Mouse (Mus musculus): ENCODE results near the gene Numa1. TPM values are rescaled to one million over a fixed set of nuclear protein-coding genes. Genes with fewer than 3 reads are reported as not detected.

Numa1 gene
- total and polyA plus RNA-seq, 3 experiments = 53.3 to 93.8 (median 88.3) TPM

- peaks cover 2% of the 10 kb centered on the region for H3K4me1 ChIP-seq (ENCODE audit: control insufficient read depth, insufficient read depth, low read length)
- no peaks in the 10 kb centered on the region for H3K27me3 ChIP-seq (ENCODE audit: control insufficient read depth, insufficient read depth, low read length)
- H3K27ac ChIP-seq = no peak overlapping the region
- H3K36me3 ChIP-seq (ENCODE audit: control insufficient read depth, insufficient read depth, low read length) = no peaks in the 10 kb centered on the region
- intact Hi-C loops (cut with DNase I) = no loop called here
- no peak for DNase-seq
- TF ChIP-seq POLR2A (IDR thresholded peaks at IDR 0.05; ENCODE audit: insufficient read depth, low read depth, low read length) (no peak), CTCF (IDR thresholded peaks at IDR 0.05) (no peak), EP300 (IDR thresholded peaks at IDR 0.05; ENCODE audit: insufficient read depth, low read depth, low read length) (no peak)
- H3K4me3 ChIP-seq = no peak overlapping the region
- H3K9ac ChIP-seq (ENCODE audit: low read depth, low read length) = no peak overlapping the region
- H3K79me2 ChIP-seq (replicated peaks; ENCODE audit: control insufficient read depth, insufficient read depth, low read length) = peaks cover 3% of the 10 kb centered on the region; the same call in 1 of the 2 replicates
- 60% methylated on average over 2 of the region's 2 CpGs for WGBS
These were observed 20.3 kb downstream of the Numa1 start for GRCm38 (mm10) chr7:101954163-101954562.

- intact Hi-C loops (cut with DNase I) = no loop called here
- TF ChIP-seq EP300 (IDR thresholded peaks at IDR 0.05; ENCODE audit: insufficient read depth, low read depth, low read length) (no peak), POLR2A (IDR thresholded peaks at IDR 0.05; ENCODE audit: insufficient read depth, low read depth, low read length) (no peak), CTCF (IDR thresholded peaks at IDR 0.05) (no peak)
- whole genome bisulfite sequencing = 81% methylated on average over 2 of the region's 2 CpGs
- no peaks in the 10 kb centered on the region for H3K27me3 ChIP-seq (ENCODE audit: control insufficient read depth, insufficient read depth, low read length)
- peaks cover 3% of the 10 kb centered on the region; the same call in 1 of the 2 replicates for H3K79me2 ChIP-seq (replicated peaks; ENCODE audit: control insufficient read depth, insufficient read depth, low read length)
- H3K9ac ChIP-seq (ENCODE audit: low read depth, low read length) = no peak overlapping the region
- no peak overlapping the region for H3K4me3 ChIP-seq
- no peak for DNase-seq
- H3K27ac ChIP-seq = no peak overlapping the region
- peaks cover 2% of the 10 kb centered on the region for H3K4me1 ChIP-seq (ENCODE audit: control insufficient read depth, insufficient read depth, low read length)
- H3K36me3 ChIP-seq (ENCODE audit: control insufficient read depth, insufficient read depth, low read length) = no peaks in the 10 kb centered on the region
These were observed 21.4 kb downstream of the Numa1 start for GRCm38 (mm10) chr7:101955276-101955675.

- Histone ChIP-seq H3K9ac (ENCODE audit: low read depth, low read length) (no peak overlapping the region), H3K4me3 (no peak overlapping the region), H3K79me2 (replicated peaks; ENCODE audit: control insufficient read depth, insufficient read depth, low read length) (peaks cover 3% of the 10 kb centered on the region; the same call in 1 of the 2 replicates), H3K27ac (no peak overlapping the region), H3K4me1 (ENCODE audit: control insufficient read depth, insufficient read depth, low read length) (peaks cover 2% of the 10 kb centered on the region), H3K36me3 (ENCODE audit: control insufficient read depth, insufficient read depth, low read length) (no peaks in the 10 kb centered on the region), H3K27me3 (ENCODE audit: control insufficient read depth, insufficient read depth, low read length) (no peaks in the 10 kb centered on the region)
- no peak for TF ChIP-seq POLR2A (IDR thresholded peaks at IDR 0.05; ENCODE audit: insufficient read depth, low read depth, low read length)
- no peak for TF ChIP-seq EP300 (IDR thresholded peaks at IDR 0.05; ENCODE audit: insufficient read depth, low read depth, low read length)
- no peak for TF ChIP-seq CTCF (IDR thresholded peaks at IDR 0.05)
- WGBS = 74% methylated on average over 4 of the region's 4 CpGs
- no peak for DNase-seq
- intact Hi-C loops (cut with DNase I) = no loop called here
These were observed 22.0 kb downstream of the Numa1 start for GRCm38 (mm10) chr7:101955862-101956261.

GRCm38 (mm10) chr7:101956481-101956880 lies 22.6 kb downstream of the Numa1 start:
- H3K27ac ChIP-seq = no peak overlapping the region
- peaks cover 2% of the 10 kb centered on the region for H3K4me1 ChIP-seq (ENCODE audit: control insufficient read depth, insufficient read depth, low read length)
- H3K27me3 ChIP-seq (ENCODE audit: control insufficient read depth, insufficient read depth, low read length) = no peaks in the 10 kb centered on the region
- intact Hi-C loops (cut with DNase I) = no loop called here
- no peaks in the 10 kb centered on the region for H3K36me3 ChIP-seq (ENCODE audit: control insufficient read depth, insufficient read depth, low read length)
- H3K4me3 ChIP-seq = no peak overlapping the region
- 85% methylated on average over 1 of the region's 1 CpGs for WGBS
- TF ChIP-seq POLR2A (IDR thresholded peaks at IDR 0.05; ENCODE audit: insufficient read depth, low read depth, low read length) (no peak), EP300 (IDR thresholded peaks at IDR 0.05; ENCODE audit: insufficient read depth, low read depth, low read length) (no peak), CTCF (IDR thresholded peaks at IDR 0.05) (no peak)
- no peak for DNase-seq
- no peak overlapping the region for H3K9ac ChIP-seq (ENCODE audit: low read depth, low read length)
- peaks cover 3% of the 10 kb centered on the region; the same call in 1 of the 2 replicates for H3K79me2 ChIP-seq (replicated peaks; ENCODE audit: control insufficient read depth, insufficient read depth, low read length)

- TF ChIP-seq EP300 (IDR thresholded peaks at IDR 0.05; ENCODE audit: insufficient read depth, low read depth, low read length) = no peak
- no peak for TF ChIP-seq CTCF (IDR thresholded peaks at IDR 0.05)
- TF ChIP-seq POLR2A (IDR thresholded peaks at IDR 0.05; ENCODE audit: insufficient read depth, low read depth, low read length) = no peak
- Histone ChIP-seq H3K27ac (no peak overlapping the region), H3K36me3 (ENCODE audit: control insufficient read depth, insufficient read depth, low read length) (no peaks in the 10 kb centered on the region), H3K79me2 (replicated peaks; ENCODE audit: control insufficient read depth, insufficient read depth, low read length) (peaks cover 3% of the 10 kb centered on the region; the same call in 1 of the 2 replicates), H3K4me1 (ENCODE audit: control insufficient read depth, insufficient read depth, low read length) (peaks cover 2% of the 10 kb centered on the region), H3K27me3 (ENCODE audit: control insufficient read depth, insufficient read depth, low read length) (no peaks in the 10 kb centered on the region), H3K4me3 (no peak overlapping the region), H3K9ac (ENCODE audit: low read depth, low read length) (no peak overlapping the region)
- DNase-seq = no peak
- 96% methylated on average over 5 of the region's 5 CpGs for WGBS
- intact Hi-C loops (cut with DNase I) = no loop called here
These were observed 23.0 kb downstream of the Numa1 start for GRCm38 (mm10) chr7:101956911-101957310.

- Histone ChIP-seq H3K27me3 (ENCODE audit: control insufficient read depth, insufficient read depth, low read length) (no peaks in the 10 kb centered on the region), H3K4me3 (no peak overlapping the region), H3K27ac (no peak overlapping the region), H3K79me2 (replicated peaks; ENCODE audit: control insufficient read depth, insufficient read depth, low read length) (peaks cover 2% of the 10 kb centered on the region; the same call in 1 of the 2 replicates), H3K9ac (ENCODE audit: low read depth, low read length) (no peak overlapping the region), H3K36me3 (ENCODE audit: control insufficient read depth, insufficient read depth, low read length) (no peaks in the 10 kb centered on the region), H3K4me1 (ENCODE audit: control insufficient read depth, insufficient read depth, low read length) (no peaks in the 10 kb centered on the region; the same call in 1 of the 2 replicates)
- intact Hi-C loops (cut with DNase I) = no loop called here
- 92% methylated on average over 2 of the region's 2 CpGs for WGBS
- TF ChIP-seq POLR2A (IDR thresholded peaks at IDR 0.05; ENCODE audit: insufficient read depth, low read depth, low read length) (no peak), EP300 (IDR thresholded peaks at IDR 0.05; ENCODE audit: insufficient read depth, low read depth, low read length) (no peak), CTCF (IDR thresholded peaks at IDR 0.05) (no peak)
- no peak for DNase-seq
These were observed 28.9 kb downstream of the Numa1 start for GRCm38 (mm10) chr7:101962829-101963228.
